Mouse (Mus musculus): ENCODE measurements around the gene Spink8.
"Not testable (repeated sequence)": the region's sequence is repeated elsewhere in the genome, so short reads cannot be mapped to it uniquely, and the experiment has no call there.

GRCm38 (mm10) chr9:109766841-109767240, 45.2 kb upstream of the Spink8 start:
- TF ChIP-seq CTCF (conservative IDR thresholded peaks at IDR 0.05; ENCODE audit: low read length); POU5F1 (IDR thresholded peaks at IDR 0.05; ENCODE audit: borderline replicate concordance, low read length); NANOG (IDR thresholded peaks at IDR 0.05; ENCODE audit: borderline replicate concordance, low read length): not testable (repeated sequence)

Data from E14TG2a.4 (cell line).